Mouse (Mus musculus): Measurements from ENCODE around the gene Fam71a.

Fam71a gene

DNA sequence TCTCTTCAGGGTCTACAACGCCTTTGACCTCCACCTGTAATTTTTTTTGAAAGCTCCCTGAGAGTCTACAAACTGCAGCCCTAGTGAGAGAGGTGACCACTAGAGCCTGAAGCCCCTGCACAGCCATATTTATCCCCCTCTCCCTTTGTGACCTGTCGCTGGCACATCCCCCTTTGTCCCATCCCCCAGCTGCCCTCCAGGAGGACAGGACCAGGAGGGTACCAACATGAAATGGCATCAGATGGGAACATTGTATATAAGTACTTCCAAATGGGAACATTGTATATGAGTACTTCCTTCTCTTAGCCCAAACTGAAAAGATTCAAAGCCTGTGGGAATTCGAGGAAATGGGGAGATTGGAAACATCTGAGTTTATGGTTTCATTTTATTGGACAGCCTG, at the start of gene Fam71a:
Fam71a (minus strand) TSS at position 101 of the 400 bp plus-strand sequence.
- no peak for DNase-seq

DNA sequence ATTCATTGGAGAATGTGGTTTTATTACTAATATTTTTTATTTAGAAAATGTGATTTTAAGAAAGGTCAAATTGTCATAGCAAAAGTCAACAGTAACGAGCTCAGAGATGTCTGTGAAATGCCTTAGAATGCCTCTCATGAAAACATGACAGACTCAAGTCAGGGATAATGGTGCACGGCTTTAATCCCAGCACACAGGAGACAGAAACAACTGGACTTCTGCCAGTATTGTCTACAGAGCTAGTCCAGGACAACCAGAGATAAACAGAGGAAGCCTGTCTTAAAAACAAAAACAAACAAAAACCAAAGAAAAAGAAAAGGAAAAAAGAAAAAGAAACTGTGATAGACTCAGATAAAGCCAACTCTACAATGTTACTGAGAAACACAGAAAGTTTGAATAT, 46.5 kb upstream of the Fam71a start:
- no peak for DNase-seq

DNA sequence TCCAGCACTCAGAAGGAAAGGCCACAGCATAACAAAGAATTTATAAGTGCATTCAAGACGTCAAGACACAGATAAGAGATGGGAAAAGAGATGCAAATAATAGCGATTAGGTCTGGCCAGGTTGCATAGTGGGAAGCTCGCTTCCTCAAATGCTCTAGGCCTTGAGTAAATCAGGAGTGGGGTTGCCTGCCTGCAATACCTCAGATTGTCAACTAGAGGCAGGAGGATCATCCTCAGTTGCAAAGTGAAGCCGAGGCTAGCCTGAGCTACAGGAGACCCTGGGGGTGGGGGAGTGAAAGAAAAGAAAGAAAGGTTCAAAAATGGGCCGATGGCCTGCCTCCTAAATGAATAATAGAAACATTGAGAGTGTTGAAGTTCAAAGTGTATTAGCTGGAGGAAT, 41.2 kb upstream of the Fam71a start:
- no peak for DNase-seq

GRCm38 (mm10) chr1:191204876-191205275, 40.3 kb upstream of the Fam71a start:
- DNase-seq = no peak

DNA sequence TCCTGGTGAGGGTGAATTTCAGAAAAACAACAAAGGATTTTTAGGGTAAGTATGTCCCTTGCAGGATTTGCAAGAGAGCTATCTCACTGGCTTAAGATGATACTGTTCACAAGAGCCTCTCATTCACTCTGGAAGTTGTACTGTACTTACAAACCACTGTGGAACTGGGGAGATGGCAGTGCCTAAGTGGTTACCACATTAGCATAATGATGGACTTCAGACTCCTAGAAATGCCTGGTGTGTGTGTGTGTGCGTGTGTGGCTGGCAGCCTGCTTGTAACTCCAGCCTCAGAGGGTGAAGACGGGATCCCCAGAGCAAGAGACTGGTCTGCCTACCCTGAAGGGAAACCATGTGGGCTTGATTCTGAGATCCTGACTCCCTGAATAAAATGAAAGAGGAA, 38.9 kb upstream of the Fam71a start:
- no peak for DNase-seq

GRCm38 (mm10) chr1:191202208-191202952, 37.8 kb upstream of the Fam71a start:
- DNase-seq = no peak

- DNase-seq = no peak
Measured at GRCm38 (mm10) chr1:191200816-191201602, 36.4 kb upstream of the Fam71a start.

DNA sequence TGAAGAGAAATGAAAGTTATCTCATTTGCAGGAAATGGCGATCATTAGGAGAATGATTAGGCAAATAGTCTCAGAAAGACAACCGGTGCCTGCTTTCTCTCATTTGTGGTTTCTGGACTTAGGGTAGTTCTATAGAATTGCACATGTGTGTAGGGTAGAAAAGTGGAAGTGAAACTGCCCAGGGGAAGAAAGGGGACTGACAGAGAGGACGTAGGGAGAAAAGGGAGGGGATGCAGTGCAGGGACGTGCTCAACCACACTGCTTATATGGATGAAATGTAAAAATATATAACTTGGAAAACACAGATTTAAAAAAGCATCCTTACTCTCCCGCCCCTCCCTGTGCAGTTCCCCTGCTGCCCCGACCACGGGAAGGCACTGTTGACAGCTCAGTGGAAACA, 33.3 kb upstream of the Fam71a start:
- no peak for DNase-seq

GRCm38 (mm10) chr1:191196016-191196415, 31.4 kb upstream of the Fam71a start:
- no peak for DNase-seq

GRCm38 (mm10) chr1:191193657-191194424, 29.2 kb upstream of the Fam71a start:
- no peak for DNase-seq

DNA sequence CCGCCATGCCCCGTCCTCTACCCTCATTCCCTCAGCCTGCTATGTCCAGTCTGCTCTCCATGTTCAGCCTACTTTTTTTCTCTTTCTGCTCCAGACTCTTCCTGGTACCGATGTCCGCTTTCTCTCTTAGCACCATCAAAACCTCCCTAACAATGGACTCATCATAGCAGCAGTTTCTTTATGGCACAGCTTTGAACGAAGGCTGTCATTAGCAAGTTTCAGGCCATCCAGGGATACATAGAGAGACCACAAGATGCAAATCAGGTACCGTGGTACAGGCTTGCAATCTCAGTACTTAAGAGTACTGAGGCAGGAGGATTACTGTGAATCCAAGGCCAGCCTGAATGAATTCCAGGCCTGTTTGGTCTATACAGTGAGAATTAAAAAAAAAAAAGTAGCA, 28.1 kb upstream of the Fam71a start:
- DNase-seq = no peak

DNA sequence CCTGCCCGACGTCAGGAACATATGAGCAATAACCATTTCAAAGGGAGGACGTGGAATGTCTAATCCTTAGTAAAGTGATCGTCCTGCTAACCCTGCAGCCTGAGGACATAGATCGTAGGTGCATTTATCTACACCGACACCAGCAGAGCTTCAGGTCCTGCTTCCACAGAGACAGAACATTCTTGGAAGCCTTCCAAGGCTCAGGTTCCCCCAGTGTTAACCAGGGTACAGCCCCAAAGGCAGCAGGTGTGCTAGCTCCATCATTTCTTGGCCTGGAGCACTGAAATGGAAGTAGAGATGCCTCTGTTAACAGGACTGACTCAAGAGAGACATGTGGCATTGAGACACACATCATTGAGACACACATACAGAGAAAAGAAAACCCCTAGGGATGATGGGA, 27.6 kb upstream of the Fam71a start:
- DNase-seq = no peak

- DNase-seq = no peak
Measured at GRCm38 (mm10) chr1:191189671-191190372, 25.2 kb upstream of the Fam71a start.

- DNase-seq = no peak
Measured at GRCm38 (mm10) chr1:191186386-191186770, 21.8 kb upstream of the Fam71a start.

DNA sequence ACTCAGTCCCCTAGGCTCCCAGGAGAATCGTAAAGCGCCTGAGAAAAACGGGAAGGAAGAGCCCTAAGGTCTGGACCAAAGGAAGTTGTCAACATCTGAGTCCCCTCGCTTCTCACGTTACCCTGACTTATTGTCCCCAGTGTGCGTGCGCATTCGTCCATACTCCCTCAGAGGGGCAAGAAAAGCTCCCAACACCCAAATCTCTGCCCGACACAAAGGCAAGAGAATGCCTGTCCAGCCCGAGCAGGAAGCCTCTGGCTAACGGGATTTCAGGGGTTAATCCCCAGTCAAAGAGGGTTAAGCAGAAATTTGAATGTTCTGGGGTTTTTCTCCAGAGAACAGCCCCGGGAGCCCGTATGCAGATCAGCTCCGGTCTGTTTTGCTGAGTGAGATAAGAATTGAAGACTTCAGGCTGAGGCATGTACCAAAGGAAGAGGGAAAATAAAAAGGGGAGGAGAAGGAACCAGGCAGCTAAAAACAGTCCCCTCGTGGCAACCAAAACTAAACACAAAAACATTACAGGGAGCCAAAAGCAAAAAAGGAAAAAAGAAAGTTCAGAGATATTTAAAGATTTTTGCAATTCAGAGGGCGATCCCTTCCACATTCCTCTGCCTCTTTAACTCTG, 21.3 kb upstream of the Fam71a start:
- DNase-seq = no peak

GRCm38 (mm10) chr1:191184841-191185251, 20.2 kb upstream of the Fam71a start:
- DNase-seq = no peak

GRCm38 (mm10) chr1:191184066-191184815, 19.6 kb upstream of the Fam71a start:
- no peak for DNase-seq

DNA sequence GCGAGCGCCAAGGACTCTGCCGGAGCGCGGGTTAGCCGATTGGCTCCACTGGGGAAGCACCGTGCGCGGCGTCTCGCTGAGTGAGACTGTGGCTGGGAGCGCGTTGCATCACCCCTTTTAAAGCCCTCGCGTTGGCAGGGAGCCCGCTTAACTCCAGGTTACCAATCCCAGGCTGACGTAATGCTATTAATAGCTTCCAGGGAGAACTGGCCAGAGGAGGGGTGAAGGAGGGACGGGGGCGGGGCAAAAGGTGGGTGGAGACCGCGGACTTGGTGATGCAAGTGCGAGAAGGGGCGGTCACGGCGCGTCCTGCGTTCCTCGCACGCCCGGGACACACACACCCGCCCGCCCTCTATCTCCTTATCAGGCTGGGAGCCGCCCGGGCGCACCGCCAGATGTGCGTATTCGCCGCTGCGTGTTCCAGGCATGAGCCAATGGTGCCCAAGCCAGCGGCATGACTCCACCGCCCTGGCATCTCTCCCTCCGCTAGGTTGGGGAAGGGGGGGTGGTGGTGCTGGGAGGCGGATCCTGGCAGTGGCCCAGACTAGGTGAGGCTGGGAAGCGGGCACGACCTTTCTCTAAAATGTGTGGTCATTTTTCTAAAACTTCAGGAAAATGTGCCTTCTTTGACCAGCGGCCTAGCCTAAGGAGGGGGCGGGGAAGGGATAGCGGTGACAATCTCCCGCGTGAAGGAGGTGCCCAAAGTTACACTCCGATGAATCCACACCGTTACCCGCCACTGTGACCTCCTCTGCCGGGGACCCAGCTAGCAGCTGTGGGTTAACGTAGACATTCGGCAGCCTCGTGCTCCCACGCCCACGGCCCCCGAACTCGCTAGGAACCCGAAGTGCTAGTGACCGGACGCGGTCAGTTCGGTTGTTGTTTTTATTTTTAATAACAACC, 18.8 kb upstream of the Fam71a start:
- DNase-seq = peak; percentile 87

GRCm38 (mm10) chr1:191182431-191183162, 18.0 kb upstream of the Fam71a start:
- DNase-seq = peak; percentile 17
